Mouse (Mus musculus) liver, adult 2 months (tissue): ENCODE measurements around the gene Kcnmb4. TPM values are rescaled to one million over a fixed set of nuclear protein-coding genes. Genes with fewer than 3 reads are reported as not detected.
A peak's percentile ranks its signal among the peaks of the same experiment; 100 is the strongest.

Experiments
- DNase-seq: peaks from one replicate; pipeline ENCODE4 v3.0.0-alpha.2; 2011; ENCODE audit warnings: low read depth, low spot score; ENCODE audit errors: extremely low read depth
- H3K27ac ChIP-seq: fragments of 200-500 bp; replicated peaks from 2 replicates; pipeline ENCODE4 v1.5.1; 2012; ENCODE audit warnings: low read depth, mild to moderate bottlenecking, control low read depth, inconsistent platforms, low read length; ENCODE audit not compliant: insufficient read depth
- H3K27me3 ChIP-seq: fragments of 200-500 bp; 2 replicates; pipeline ENCODE4 v1.6.1; 2012; ENCODE audit warnings: mild to moderate bottlenecking, moderate library complexity, low read length, inconsistent platforms; ENCODE audit not compliant: control insufficient read depth, insufficient read depth
- H3K36me3 ChIP-seq: fragments of 200-500 bp; 2 replicates; pipeline ENCODE4 v1.6.1; 2012; ENCODE audit warnings: low read length, inconsistent platforms; ENCODE audit not compliant: control insufficient read depth, insufficient read depth
- H3K4me1 ChIP-seq: fragments of 200-500 bp; 2 replicates; pipeline ENCODE4 v1.6.1; 2011; ENCODE audit warnings: low read length; ENCODE audit not compliant: control insufficient read depth, insufficient read depth
- H3K4me3 ChIP-seq: fragments of 200-500 bp; 2 replicates; pipeline ENCODE4 v1.5.1; 2011; ENCODE audit warnings: low read depth, mild to moderate bottlenecking, control low read depth, low read length, moderate library complexity; ENCODE audit not compliant: insufficient read depth
- H3K79me2 ChIP-seq: fragments of 200-500 bp; 2 replicates; pipeline ENCODE4 v1.6.1; 2012; ENCODE audit warnings: inconsistent platforms, mild to moderate bottlenecking, low read length, moderate library complexity; ENCODE audit not compliant: control insufficient read depth, insufficient read depth
- H3K9ac ChIP-seq: fragments of 200-500 bp; 2 replicates; pipeline ENCODE4 v1.6.1; 2012; ENCODE audit warnings: low read depth, mild to moderate bottlenecking, control low read depth, inconsistent platforms, low read length
- CTCF ChIP-seq: fragments of 200-500 bp; IDR thresholded peaks from 2 replicates; pipeline ENCODE4 v1.5.1; 2011; ENCODE audit warnings: low read depth, low read length, control low read depth
- POLR2A ChIP-seq: fragments of 200-500 bp; IDR thresholded peaks from 2 replicates; pipeline ENCODE4 v1.6.1; 2011; ENCODE audit warnings: low read length, control low read depth; ENCODE audit not compliant: insufficient read depth; ENCODE audit errors: extremely low read depth
- WGBS: fragments of 180-500 bp; shearing (Covaris S2); methylation state at CpG from one replicate; pipeline ENCODE4 v1.1.7; 2018; 5-methylcytosine and 5-hydroxymethylcytosine counted together
- polyA plus RNA-seq: library from polyadenylated mRNA; depleted of rRNA; stranded (reverse); fragments of >200 nt; gene quantifications from 2 replicates; pipeline ENCODE4 v1.2.3, GENCODE M21; 2012
- total RNA-seq: library from RNA; depleted of rRNA; stranded (reverse); fragments of >200 nt; gene quantifications from 2 replicates; pipeline ENCODE4 v1.2.3, GENCODE M21; 2014

Gene Kcnmb4
- total and polyA plus RNA-seq, 2 experiments: 0.06 to 0.18 TPM

DNA sequence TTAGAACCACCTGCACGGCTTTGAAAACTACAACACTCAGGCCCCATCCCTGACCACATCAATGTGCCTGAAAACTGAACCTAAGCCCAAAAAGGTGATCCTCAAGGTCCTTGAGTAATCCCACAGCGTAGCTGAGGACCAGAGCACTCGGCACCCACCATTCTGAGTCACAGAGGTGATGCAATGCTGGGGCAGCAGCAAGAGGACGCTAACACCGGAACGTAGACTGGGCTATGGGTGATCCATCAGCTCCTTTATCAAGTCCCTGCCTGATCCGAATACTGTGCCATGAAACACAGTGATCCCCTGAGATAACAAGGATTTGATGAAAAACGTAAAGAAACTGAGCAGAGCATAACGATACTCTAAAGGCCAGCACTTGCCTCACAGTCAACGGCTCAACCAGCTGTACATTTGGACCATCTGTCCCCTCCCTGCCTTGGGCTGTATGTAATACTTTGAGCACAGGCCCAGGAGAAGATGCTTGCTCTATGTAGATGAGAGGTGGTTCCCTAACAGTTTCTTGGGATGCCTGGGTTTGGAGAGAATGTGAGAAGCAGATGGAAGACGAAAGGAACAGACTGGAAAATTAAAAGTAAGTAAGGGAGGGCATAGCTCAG lies 3.3 kb downstream of the Kcnmb4 start:
- DNase-seq: no peak
- H3K27ac ChIP-seq: no peak overlapping the region
- no peaks in the 10 kb centered on the region for H3K36me3 ChIP-seq
- 90% methylated on average over 11 of the region's 11 CpGs for WGBS
- H3K79me2 ChIP-seq: no peaks in the 10 kb centered on the region
- peaks cover 20% of the 10 kb centered on the region for H3K27me3 ChIP-seq
- H3K4me3 ChIP-seq: no peak overlapping the region
- TF ChIP-seq CTCF (no peak), POLR2A (no peak)
- H3K4me1 ChIP-seq: 0 out of 2 replicates have a peak, but pooled peaks cover 3% of the 10 kb centered on the region
- H3K9ac ChIP-seq: no peak overlapping the region

DNA sequence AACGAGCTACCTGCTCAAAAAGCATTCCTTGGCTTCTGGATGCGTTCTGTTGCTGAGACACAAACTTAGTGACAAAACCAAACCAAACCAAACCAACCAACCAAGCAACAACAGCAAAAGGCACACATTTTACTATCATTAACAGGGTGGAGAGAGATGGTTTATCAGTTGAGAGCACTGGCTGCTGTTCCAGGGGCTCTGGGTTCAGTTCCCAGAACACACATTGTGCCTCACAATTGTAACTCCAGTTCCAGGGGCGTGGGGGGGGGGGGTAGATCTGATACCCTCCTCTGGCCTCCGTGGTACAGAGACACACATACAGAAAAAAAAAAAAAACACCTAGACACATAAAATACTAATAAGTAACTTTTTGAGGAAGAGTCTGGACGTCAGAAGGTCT lies 5.6 kb downstream of the Kcnmb4 start:
- no peak overlapping the region for H3K27ac ChIP-seq
- TF ChIP-seq POLR2A: no peak
- no peak for TF ChIP-seq CTCF

DNA sequence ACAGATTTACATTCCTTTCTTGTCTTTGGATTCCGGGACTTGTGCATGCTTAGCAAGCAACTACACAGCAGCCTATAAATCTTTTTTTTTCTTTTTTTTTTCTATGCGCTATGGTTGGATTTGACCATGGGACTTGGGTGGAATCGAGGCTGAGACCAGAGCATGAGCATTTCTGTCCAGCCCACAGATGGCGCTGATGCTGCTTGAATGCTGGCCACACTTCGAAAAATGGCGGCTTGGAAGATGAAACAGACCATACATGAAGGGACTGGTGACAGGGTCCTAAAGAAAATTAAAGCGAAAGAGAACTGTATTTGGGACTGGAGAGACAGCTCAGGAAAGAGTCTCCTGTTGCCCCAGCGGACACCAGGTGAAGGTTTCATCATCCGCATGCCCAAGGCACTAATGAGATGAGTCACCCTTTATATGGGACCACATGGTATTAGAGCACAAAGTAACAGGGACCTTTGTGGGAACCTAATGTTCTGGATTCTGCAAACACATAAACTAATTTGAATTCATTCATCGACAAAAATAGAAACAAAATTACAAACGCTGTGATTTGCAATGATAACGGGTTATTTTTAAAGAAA lies 9.8 kb downstream of the Kcnmb4 start:
- TF ChIP-seq POLR2A (no peak), CTCF (peak; percentile 39; the same call in 1 of the 2 replicates)
- WGBS: 91% methylated on average over 12 of the region's 12 CpGs
- no peaks in the 10 kb centered on the region for H3K4me1 ChIP-seq

More for the DNA sequence above, 5.6 kb downstream of the Kcnmb4 start:
- Histone ChIP-seq H3K4me1 (0 out of 2 replicates have a peak, but pooled peaks cover 1% of the 10 kb centered on the region), H3K79me2 (no peaks in the 10 kb centered on the region), H3K4me3 (no peak overlapping the region), H3K9ac (no peak overlapping the region), H3K27me3 (peaks cover 9% of the 10 kb centered on the region; the same call in 1 of the 2 replicates), H3K36me3 (no peaks in the 10 kb centered on the region)
- 74% methylated on average over 5 of the region's 5 CpGs for WGBS
- no peak for DNase-seq

DNA sequence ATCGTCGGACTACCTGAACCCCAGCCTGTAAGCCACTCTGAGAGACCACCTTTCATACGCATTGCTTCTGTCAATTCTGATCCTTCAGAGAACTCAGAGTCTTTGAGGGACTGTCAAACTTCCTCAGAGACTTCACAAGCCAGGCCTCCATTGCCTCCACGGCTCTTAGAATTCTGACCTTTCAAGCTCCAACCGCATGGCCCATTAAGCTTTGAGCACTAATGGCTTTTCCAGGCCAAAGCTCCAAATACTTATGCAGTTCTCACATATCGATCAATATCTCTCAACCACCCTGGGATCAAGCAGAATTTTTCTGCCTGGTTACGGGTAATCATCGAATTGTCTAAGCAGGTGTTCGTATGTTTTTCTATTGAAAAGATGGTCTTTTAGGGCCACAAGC lies 12.2 kb downstream of the Kcnmb4 start:
- WGBS: 95% methylated on average over 9 of the region's 9 CpGs
- TF ChIP-seq CTCF: no peak

More for the DNA sequence above, 9.8 kb downstream of the Kcnmb4 start:
- Histone ChIP-seq H3K9ac (no peak overlapping the region), H3K4me3 (no peak overlapping the region), H3K36me3 (no peaks in the 10 kb centered on the region), H3K27me3 (no peaks in the 10 kb centered on the region; the same call in 1 of the 2 replicates), H3K27ac (no peak overlapping the region), H3K79me2 (no peaks in the 10 kb centered on the region)
- DNase-seq: no peak

DNA sequence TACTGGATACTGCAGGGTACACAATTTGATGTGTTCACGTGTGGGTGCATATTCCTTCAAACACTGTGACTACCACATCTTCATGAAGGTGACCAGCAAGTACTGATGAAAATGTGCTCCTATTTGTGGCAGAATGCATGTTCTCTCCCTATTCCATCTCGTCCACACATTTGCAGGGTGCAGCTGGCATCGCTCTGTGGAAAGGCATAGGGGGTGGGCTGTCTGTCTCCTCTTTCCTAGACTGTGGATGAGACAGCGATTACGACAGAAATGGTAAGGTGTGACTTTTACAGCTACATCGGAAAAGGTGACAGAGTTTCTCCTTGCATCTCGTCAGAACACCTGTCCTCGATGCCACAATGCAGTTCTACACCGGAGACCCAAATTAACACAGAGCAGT lies 14.9 kb downstream of the Kcnmb4 start:
- peaks cover 2% of the 10 kb centered on the region for H3K27me3 ChIP-seq
- no peaks in the 10 kb centered on the region for H3K79me2 ChIP-seq
- H3K4me3 ChIP-seq: no peak overlapping the region
- H3K27ac ChIP-seq: no peak overlapping the region
- H3K36me3 ChIP-seq: no peaks in the 10 kb centered on the region
- 94% methylated on average over 9 of the region's 9 CpGs for WGBS
- TF ChIP-seq CTCF: no peak
- no peak for TF ChIP-seq POLR2A
- no peaks in the 10 kb centered on the region for H3K4me1 ChIP-seq
- H3K9ac ChIP-seq: no peak overlapping the region
- no peak for DNase-seq

More for the DNA sequence above, 12.2 kb downstream of the Kcnmb4 start:
- DNase-seq: no peak
- no peaks in the 10 kb centered on the region for H3K4me1 ChIP-seq
- no peak overlapping the region for H3K27ac ChIP-seq
- H3K79me2 ChIP-seq: no peaks in the 10 kb centered on the region
- no peaks in the 10 kb centered on the region for H3K36me3 ChIP-seq
- peaks cover under 1% of the 10 kb centered on the region for H3K27me3 ChIP-seq
- H3K4me3 ChIP-seq: no peak overlapping the region
- H3K9ac ChIP-seq: no peak overlapping the region

DNA sequence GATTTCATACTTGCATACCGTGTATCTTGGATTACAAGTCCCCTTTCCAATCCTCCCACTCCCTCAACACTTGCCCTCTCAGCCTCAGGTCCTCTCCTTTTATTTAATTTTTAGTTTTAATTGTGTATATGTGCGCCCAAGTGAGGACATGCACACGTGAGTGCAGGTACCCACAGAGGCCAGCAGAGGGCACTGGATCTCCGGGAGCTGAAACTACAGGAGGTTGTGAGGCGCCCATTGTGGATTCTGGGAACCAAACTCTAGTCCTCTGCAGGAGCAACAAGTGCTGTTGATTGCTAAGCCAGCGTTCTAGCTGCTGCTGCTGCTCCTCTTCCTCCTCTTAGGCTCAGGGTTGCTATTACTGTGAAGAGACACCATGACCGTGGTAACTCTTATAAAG lies 20.9 kb downstream of the Kcnmb4 start:
- H3K36me3 ChIP-seq: no peaks in the 10 kb centered on the region
- H3K4me1 ChIP-seq: no peaks in the 10 kb centered on the region
- WGBS: 93% methylated on average over 7 of the region's 7 CpGs
- no peak overlapping the region for H3K9ac ChIP-seq
- no peak for DNase-seq
- TF ChIP-seq CTCF (0 out of 2 replicates have a peak, but pooled peaks have one; percentile 4), POLR2A (no peak)
- H3K4me3 ChIP-seq: no peak overlapping the region
- H3K27me3 ChIP-seq: peaks cover 2% of the 10 kb centered on the region; the same call in 1 of the 2 replicates
- H3K27ac ChIP-seq: no peak overlapping the region
- H3K79me2 ChIP-seq: no peaks in the 10 kb centered on the region
